Mouse (Mus musculus) heart, adult 2 months (tissue): ENCODE results near the gene Zar1. TPM values are rescaled to one million over a fixed set of nuclear protein-coding genes. Genes with fewer than 3 reads are reported as not detected.
"Not testable (repeated sequence)": the region's sequence is repeated elsewhere in the genome, so short reads cannot be mapped to it uniquely, and the experiment has no call there.

Source experiments
- DNase-seq, 2 experiments: peaks; one replicate each; pipeline ENCODE4 v3.0.0; 2021
- H3K27ac ChIP-seq: fragments of 200-600 bp; 2 replicates; pipeline ENCODE4 v1.8.1; 2022
- H3K27me3 ChIP-seq: fragments of 200-500 bp; 2 replicates; pipeline ENCODE4 v1.6.1; 2012; ENCODE audit warnings: mild to moderate bottlenecking, low read length, inconsistent platforms, mixed read lengths; ENCODE audit not compliant: control insufficient read depth, insufficient read depth
- H3K36me3 ChIP-seq: fragments of 200-500 bp; 2 replicates; pipeline ENCODE4 v1.6.1; 2012; ENCODE audit warnings: low read length, inconsistent platforms; ENCODE audit not compliant: control insufficient read depth, insufficient read depth
- H3K4me1 ChIP-seq: fragments of 200-500 bp; 2 replicates; pipeline ENCODE4 v1.6.1; 2011; ENCODE audit warnings: low read length; ENCODE audit not compliant: control insufficient read depth, insufficient read depth
- H3K4me3 ChIP-seq: fragments of 200-600 bp; 2 replicates; pipeline ENCODE4 v1.8.1; 2022
- H3K79me2 ChIP-seq: fragments of 200-500 bp; replicated peaks from 2 replicates; pipeline ENCODE4 v1.6.1; 2012; ENCODE audit warnings: mild to moderate bottlenecking, inconsistent platforms, low read length, moderate library complexity, mixed read lengths; ENCODE audit not compliant: control insufficient read depth, insufficient read depth
- H3K9ac ChIP-seq: fragments of 200-500 bp; 2 replicates; pipeline ENCODE4 v1.6.1; 2012; ENCODE audit warnings: low read depth, mild to moderate bottlenecking, control low read depth, inconsistent platforms, low read length, mixed read lengths
- CTCF ChIP-seq: fragments of 200-600 bp; IDR thresholded peaks from 2 replicates; pipeline ENCODE4 v1.8.1; 2022; ENCODE audit warnings: antibody characterized with exemption, mild to moderate bottlenecking, moderate library complexity
- EP300 ChIP-seq: fragments of 200-500 bp; IDR thresholded peaks from 2 replicates; pipeline ENCODE4 v1.6.1; 2011; ENCODE audit warnings: low read depth, low read length, control low read depth; ENCODE audit not compliant: insufficient read depth
- POLR2A ChIP-seq: fragments of 200-500 bp; IDR thresholded peaks from 2 replicates; pipeline ENCODE4 v1.6.1; 2011; ENCODE audit warnings: mild to moderate bottlenecking, low read depth, low read length, control low read depth; ENCODE audit not compliant: insufficient read depth
- WGBS: fragments of 180-500 bp; shearing (Covaris S2); methylation state at CpG from one replicate; pipeline ENCODE4 v1.1.7; 2018; 5-methylcytosine and 5-hydroxymethylcytosine counted together
- intact Hi-C: fragments of 180-260 bp; cut with DNase I; formaldehyde crosslinking; loops from one replicate; pipeline ENCODE4 v1.15.1; 2025
- polyA plus RNA-seq: library from polyadenylated mRNA; depleted of rRNA; stranded (reverse); fragments of >200 nt; gene quantifications from 2 replicates; pipeline ENCODE4 v1.2.3, GENCODE M21; 2012
- total RNA-seq, 2 experiments: library from RNA; stranded (reverse); gene quantifications; 2 replicates each; pipeline ENCODE4 v1.2.3; 2021

The Zar1 gene
- total and polyA plus RNA-seq, 3 experiments, result not detected

- TF ChIP-seq CTCF (no peak), EP300 (no peak), POLR2A (no peak)
- Histone ChIP-seq H3K9ac (no peak within 1 kb of the TSS), H3K79me2 (no peaks in the 10 kb centered on the region), H3K27me3 (peaks cover 7% of the 10 kb centered on the region), H3K27ac (no peak within 1 kb of the TSS), H3K4me3 (no peak within 1 kb of the TSS), H3K4me1 (no peaks in the 10 kb centered on the region), H3K36me3 (no peaks in the 10 kb centered on the region)
- 3% methylated on average over 37 of the region's 38 CpGs for WGBS
- no peak for DNase-seq
- intact Hi-C loops, result no loop called here
Measured at GRCm38 (mm10) chr5:72587192-72587681, 6.2 kb upstream of the Zar1 start, which contains the start of gene Gm5868. Gm5868 (minus strand) TSS chr5:72587551.

GRCm38 (mm10) chr5:72586667-72587191 lies 5.7 kb upstream of the Zar1 start:
- 42% methylated on average over 25 of the region's 25 CpGs for WGBS
- H3K4me3 ChIP-seq, H3K79me2 ChIP-seq, H3K4me1 ChIP-seq, H3K27me3 ChIP-seq, intact Hi-C loops, DNase-seq, H3K27ac ChIP-seq, H3K36me3 ChIP-seq, H3K9ac ChIP-seq: not testable (repeated sequence)

- H3K79me2 ChIP-seq, H3K36me3 ChIP-seq, H3K27me3 ChIP-seq, H3K27ac ChIP-seq, H3K4me3 ChIP-seq, H3K9ac ChIP-seq, intact Hi-C loops, DNase-seq, H3K4me1 ChIP-seq: not testable (repeated sequence)
- WGBS, result 45% methylated on average over 7 of the region's 7 CpGs
- TF ChIP-seq CTCF, result peak; percentile 37
Measured at GRCm38 (mm10) chr5:72586122-72586521, 5.1 kb upstream of the Zar1 start.

- H3K9ac ChIP-seq, H3K36me3 ChIP-seq, intact Hi-C loops, H3K4me1 ChIP-seq, H3K27me3 ChIP-seq, H3K27ac ChIP-seq, H3K79me2 ChIP-seq, H3K4me3 ChIP-seq: not testable (repeated sequence)
- DNase-seq, result peak in 1 of 2 experiments; percentile 21
- WGBS, result 6% methylated on average over 59 of the region's 73 CpGs
Measured at GRCm38 (mm10) chr5:72580088-72580969, 725 bp downstream of the Zar1 start.

GRCm38 (mm10) chr5:72579599-72579998 lies 1.5 kb downstream of the Zar1 start:
- H3K4me1 ChIP-seq, H3K27me3 ChIP-seq, H3K9ac ChIP-seq, H3K27ac ChIP-seq, H3K79me2 ChIP-seq, H3K4me3 ChIP-seq, DNase-seq, H3K36me3 ChIP-seq: not testable (repeated sequence)
- intact Hi-C loops, result loop anchor here (5.0 kb wide), 1 partner anchor 438 kb away; no protein-coding TSS in a partner anchor
- 72% methylated on average over 10 of the region's 10 CpGs for WGBS

- no peak for DNase-seq
- Histone ChIP-seq H3K9ac (no peak overlapping the region), H3K27ac (no peak overlapping the region), H3K79me2 (no peaks in the 10 kb centered on the region), H3K27me3 (0 out of 2 replicates have a peak, but pooled peaks cover 1% of the 10 kb centered on the region), H3K36me3 (no peaks in the 10 kb centered on the region), H3K4me3 (no peak overlapping the region), H3K4me1 (no peaks in the 10 kb centered on the region)
- no peak for TF ChIP-seq CTCF
- no peak for TF ChIP-seq EP300
- TF ChIP-seq POLR2A, result no peak
- 83% methylated on average over 5 of the region's 5 CpGs for WGBS
- intact Hi-C loops, result no loop called here
Measured at GRCm38 (mm10) chr5:72565621-72566020, 15.4 kb downstream of the Zar1 start.

- 40% methylated on average over 2 of the region's 2 CpGs for WGBS
- H3K79me2 ChIP-seq, H3K4me3 ChIP-seq, H3K36me3 ChIP-seq, H3K9ac ChIP-seq, DNase-seq, H3K27me3 ChIP-seq, intact Hi-C loops, H3K27ac ChIP-seq, H3K4me1 ChIP-seq: not testable (repeated sequence)
Measured at GRCm38 (mm10) chr5:72563183-72563582, 17.9 kb downstream of the Zar1 start.
